Comparison of ENCODE assay signal across 20 mouse cellular contexts in the genomic region with DNA sequence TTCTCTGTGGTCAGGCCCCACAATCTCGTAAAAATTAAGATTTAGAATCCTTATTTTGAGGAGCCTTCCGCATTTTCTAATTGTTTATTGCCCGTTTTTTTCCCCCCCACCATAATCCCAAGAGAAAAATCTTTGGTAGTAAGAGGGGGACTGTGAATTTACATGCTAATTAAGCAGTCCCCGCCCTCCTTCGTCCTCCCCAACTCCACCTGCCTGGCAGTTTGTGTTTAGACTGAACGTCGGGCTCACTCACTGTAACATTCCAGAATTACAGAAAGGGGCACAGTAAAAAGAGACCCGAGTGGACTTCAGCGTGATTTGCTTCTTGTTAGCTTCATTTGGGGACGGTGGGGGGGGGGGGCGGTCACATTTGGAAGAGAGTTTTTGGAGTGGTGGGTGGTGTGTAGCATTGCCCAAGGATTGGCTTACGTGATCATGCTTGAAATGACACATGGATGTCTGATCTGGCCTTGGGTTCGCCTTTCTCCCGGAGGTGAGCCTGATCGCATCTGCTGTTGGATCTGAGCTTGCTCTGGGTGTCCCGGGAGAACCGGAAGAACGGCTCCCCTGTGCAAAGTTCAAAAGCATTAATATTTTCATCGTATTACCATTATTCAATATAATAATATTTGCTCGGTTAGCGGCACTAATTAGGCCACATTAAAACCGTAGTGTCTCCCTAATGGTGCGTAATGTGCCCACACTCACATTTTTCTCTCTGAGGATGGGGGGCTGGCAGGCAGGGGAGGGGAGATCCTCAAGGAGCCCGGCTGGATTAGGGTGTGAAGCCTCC. TPM values are rescaled to one million over a fixed set of nuclear protein-coding genes. Genes with fewer than 3 reads are reported as not detected.
DNase-seq lines count a peak whose midpoint lies in the region; ATAC-seq and TF ChIP-seq lines count a peak whose summit lies in the region.
"Had no signal": no experiment of that assay in that cellular context is flagged by ENCODE, and none has a peak within 500 bp of the region (broad histone marks: within the 10 kb centered on the region; RNA-seq: fewer than 3 reads in every experiment).

No protein-coding gene starts in this region.

- under 1% methylated on average over 24 of the region's 24 CpGs for WGBS in heart, embryonic 10.5 days
- WGBS in hindbrain, embryonic 15.5 days: 1% methylated on average over 24 of the region's 24 CpGs
- 2% methylated on average over 23 of the region's 24 CpGs for WGBS in midbrain, postnatal 0 days

- H3K36me3 ChIP-seq in heart, embryonic 10.5 days: no peaks in the 10 kb centered on the region
- H3K36me3 ChIP-seq in hindbrain, embryonic 15.5 days: no peaks in the 10 kb centered on the region
- H3K36me3 ChIP-seq in midbrain, postnatal 0 days (ENCODE audit: insufficient read depth, low read length): no peaks in the 10 kb centered on the region
- H3K36me3 ChIP-seq: limb, embryonic 13.5 days; lung, embryonic 15.5 days had no signal

- peak; percentile 44 for DNase-seq in heart, adult 11 months
- DNase-seq in heart, embryonic 10.5 days (ENCODE audit: low spot score): no peak
- DNase-seq in embryo, embryonic 10 days (ENCODE audit: low spot score): peak; percentile 24
- no peak for DNase-seq in midbrain, postnatal 0 days (ENCODE audit: low spot score)
- DNase-seq in layer of hippocampus, adult 9-10 months (ENCODE audit: low spot score): no peak
- DNase-seq in right cerebral cortex, postnatal 25 days: no peak
- DNase-seq: adrenal gland, adult 2 months; kidney, adult 9 months; layer of hippocampus, adult 9-11 months; right cerebral cortex, postnatal 4 days; thymus, postnatal 36 days had no signal

- TF ChIP-seq CTCF in midbrain, postnatal 0 days (IDR thresholded peaks at IDR 0.05): no peak

- H3K4me1 ChIP-seq in heart, embryonic 10.5 days: peaks cover 22% of the 10 kb centered on the region; the same call in 1 of the 2 replicates
- peaks cover 10% of the 10 kb centered on the region; the same call in 1 of the 2 replicates for H3K4me1 ChIP-seq in hindbrain, embryonic 15.5 days (replicated peaks)
- H3K4me1 ChIP-seq in midbrain, postnatal 0 days (ENCODE audit: insufficient read depth, low read length): no peaks in the 10 kb centered on the region

- H3K4me3 ChIP-seq in heart, embryonic 10.5 days: no peak overlapping the region
- H3K4me3 ChIP-seq in hindbrain, embryonic 15.5 days: no peak overlapping the region
- peak overlapping the region; percentile 5; the same call in 1 of the 2 replicates for H3K4me3 ChIP-seq in midbrain, postnatal 0 days (ENCODE audit: low read depth, low read length)
- H3K4me3 ChIP-seq: erythroblast, embryonic 14.5 days; limb, embryonic 13.5 days; lung, embryonic 15.5 days had no signal

- H3K9me3 ChIP-seq in heart, embryonic 10.5 days: no peaks in the 10 kb centered on the region
- H3K9me3 ChIP-seq in hindbrain, embryonic 15.5 days: no peaks in the 10 kb centered on the region
- H3K9me3 ChIP-seq in midbrain, postnatal 0 days (ENCODE audit: low read length): no peaks in the 10 kb centered on the region
- H3K9me3 ChIP-seq: limb, embryonic 13.5 days; lung, embryonic 15.5 days had no signal

- H3K9ac ChIP-seq in hindbrain, embryonic 15.5 days: no peak overlapping the region
- no peak overlapping the region for H3K9ac ChIP-seq in midbrain, postnatal 0 days (replicated peaks; ENCODE audit: low read length, poor library complexity, severe bottlenecking)
- H3K9ac ChIP-seq: limb, embryonic 13.5 days; lung, embryonic 15.5 days had no signal

- 0 out of 2 replicates have a peak overlapping the region, but pooled peaks have one; percentile 22 for H3K4me2 ChIP-seq in hindbrain, embryonic 15.5 days
- peak overlapping the region; percentile 32 for H3K4me2 ChIP-seq in midbrain, postnatal 0 days (ENCODE audit: low read depth, low read length, poor library complexity, severe bottlenecking)
- H3K4me2 ChIP-seq: limb, embryonic 13.5 days; lung, embryonic 15.5 days had no signal

- H3K27ac ChIP-seq in heart, embryonic 10.5 days: no peak overlapping the region
- H3K27ac ChIP-seq in hindbrain, embryonic 15.5 days (replicated peaks): no peak overlapping the region
- H3K27ac ChIP-seq in midbrain, postnatal 0 days (ENCODE audit: low read depth, low read length): no peak overlapping the region
- H3K27ac ChIP-seq: limb, embryonic 13.5 days; lung, embryonic 15.5 days had no signal

- peaks cover 100% of the 10 kb centered on the region for H3K27me3 ChIP-seq in heart, embryonic 10.5 days (ENCODE audit: insufficient read depth, poor library complexity, severe bottlenecking)
- peaks cover 88% of the 10 kb centered on the region for H3K27me3 ChIP-seq in hindbrain, embryonic 15.5 days
- peaks cover 29% of the 10 kb centered on the region for H3K27me3 ChIP-seq in midbrain, postnatal 0 days (ENCODE audit: insufficient read depth, low read length)

- no peak for ATAC-seq in hindbrain, embryonic 15.5 days (ENCODE audit: low FRiP score, low read depth)
- no peak for ATAC-seq in midbrain, postnatal 0 days (ENCODE audit: low FRiP score)
- ATAC-seq in CD4-positive, CD25-positive, alpha-beta regulatory T cell, adult 4 months: no peak

RNA-seq across cellular contexts. Expression of a gene that starts 6.6 kb away (rescaled TPM):
- polyA plus RNA-seq in heart, embryonic 10.5 days (2016; fragmentation: Nextera tagmentation; extraction: Ambion mirVana): not detected in 2 replicates
- 1.6 and 2.2 TPM in 2 replicates for polyA plus RNA-seq in hindbrain, embryonic 15.5 days (2015; fragmentation: Nextera tagmentation; extraction: Ambion mirVana)
- total RNA-seq in midbrain, postnatal 0 days (2014; rRNA removed): 27.6 and 28.0 TPM in 2 replicates
- 5.7 and 6.5 TPM in 2 replicates for polyA plus RNA-seq in midbrain, postnatal 0 days (2015; fragmentation: Nextera tagmentation; extraction: Ambion mirVana)
- not detected for polyA plus RNA-seq in CD4-positive, CD25-positive, alpha-beta regulatory T cell, adult 4 months (2017; shearing (Covaris generic))
- total RNA-seq: adrenal gland, adult 2 months; gastrocnemius, postnatal 4 days; megakaryocyte-erythroid progenitor cell, adult 5-6 weeks had no signal
- polyA plus RNA-seq: adrenal gland, adult 2 months; erythroblast, embryonic 14.5 days; heart, postnatal 0 days; limb, embryonic 13.5 days; lung, embryonic 15.5 days; stomach, embryonic 14.5 days had no signal

Comparison
In these comparisons a context has a peak if more than half of its experiments do, and no peak if none do; other contexts are left out.
1. DNase-seq: peak in heart, adult 11 months (single experiment) and embryo, embryonic 10 days (single experiment); none in heart, embryonic 10.5 days (single experiment), midbrain, postnatal 0 days (single experiment), layer of hippocampus, adult 9-10 months (single experiment) and right cerebral cortex, postnatal 25 days (single experiment).